Mouse (Mus musculus) midbrain, embryonic 14.5 days (tissue): ENCODE data around the gene Strap. TPM values are rescaled to one million over a fixed set of nuclear protein-coding genes. Genes with fewer than 3 reads are reported as not detected.

Experiments used
- ATAC-seq: fragments of 200-750 bp; cut with Nextera tagmentation; 2 replicates; pipeline ENCODE4 v1.8.0; 2017; ENCODE audit warnings: moderate number of reproducible peaks, moderate library complexity; ENCODE audit not compliant: low FRiP score, low TSS enrichment
- DNase-seq: peaks from one replicate; pipeline ENCODE4 v3.0.0-alpha.2; 2015
- H3K27ac ChIP-seq: fragments of 300-500 bp; sonication (generic); replicated peaks from 2 replicates; pipeline ENCODE4 v1.5.1; 2014; ENCODE audit warnings: mild to moderate bottlenecking, low read depth, low read length, moderate library complexity
- H3K27me3 ChIP-seq: fragments of 300-500 bp; sonication (generic); 2 replicates; pipeline ENCODE4 v1.6.1; 2014; ENCODE audit warnings: low read length, control low read depth, mixed read lengths; ENCODE audit not compliant: control insufficient read depth, insufficient read depth
- H3K36me3 ChIP-seq: fragments of 300-500 bp; sonication (generic); 2 replicates; pipeline ENCODE4 v1.6.1; 2014; ENCODE audit warnings: low read length, control low read depth; ENCODE audit not compliant: control insufficient read depth, insufficient read depth
- H3K4me1 ChIP-seq: fragments of 300-500 bp; sonication (generic); 2 replicates; pipeline ENCODE4 v1.6.1; 2014; ENCODE audit warnings: mild to moderate bottlenecking, antibody characterized with exemption, low read length, control low read depth; ENCODE audit not compliant: control insufficient read depth, insufficient read depth
- H3K4me2 ChIP-seq: fragments of 300-500 bp; sonication (generic); 2 replicates; pipeline ENCODE4 v1.6.1; 2014; ENCODE audit warnings: mild to moderate bottlenecking, low read length, moderate library complexity
- H3K4me3 ChIP-seq: fragments of 300-500 bp; sonication (generic); replicated peaks from 2 replicates; pipeline ENCODE4 v1.5.1; 2014; ENCODE audit warnings: low read depth, low read length
- H3K9ac ChIP-seq: fragments of 300-500 bp; sonication (generic); replicated peaks from 2 replicates; pipeline ENCODE4 v1.6.1; 2014; ENCODE audit warnings: mild to moderate bottlenecking, low read length, moderate library complexity
- H3K9me3 ChIP-seq: fragments of 300-500 bp; sonication (generic); 2 replicates; pipeline ENCODE4 v1.6.1; 2016; ENCODE audit warnings: low read length, control low read depth, mixed read lengths; ENCODE audit not compliant: control insufficient read depth
- WGBS: fragments of 180-500 bp; shearing (Covaris S2); extraction: QIAGEN DNeasy Blood & Tissue Kit; methylation state at CpG from one replicate; pipeline ENCODE4 v1.1.7; 2014; 5-methylcytosine and 5-hydroxymethylcytosine counted together
- polyA plus RNA-seq: library from polyadenylated mRNA; unstranded; fragments of >200 nt; fragmentation: Nextera tagmentation; extraction: Ambion mirVana; gene quantifications from 2 replicates; pipeline ENCODE4 v1.2.1, GENCODE M21; 2014

The Strap gene
- polyA plus RNA-seq, 1 experiment from 2014 or later: 203 TPM

GRCm38 (mm10) chr6:137783899-137784637 lies 49.2 kb downstream of the Strap start:
- Histone ChIP-seq H3K4me2 (no peak overlapping the region), H3K4me3 (no peak overlapping the region), H3K9ac (no peak overlapping the region), H3K9me3 (no peaks in the 10 kb centered on the region), H3K27ac (no peak overlapping the region), H3K4me1 (no peaks in the 10 kb centered on the region), H3K36me3 (no peaks in the 10 kb centered on the region), H3K27me3 (no peaks in the 10 kb centered on the region)
- DNase-seq (no peak), ATAC-seq (no peak)
- WGBS: 93% methylated on average over 7 of the region's 7 CpGs

GRCm38 (mm10) chr6:137788976-137789590 lies 54.2 kb downstream of the Strap start:
- Histone ChIP-seq H3K9me3 (no peaks in the 10 kb centered on the region), H3K9ac (no peak overlapping the region), H3K27ac (no peak overlapping the region), H3K27me3 (no peaks in the 10 kb centered on the region), H3K36me3 (no peaks in the 10 kb centered on the region), H3K4me1 (no peaks in the 10 kb centered on the region), H3K4me2 (no peak overlapping the region), H3K4me3 (no peak overlapping the region)
- DNase-seq (no peak), ATAC-seq (no peak)
- 80% methylated on average over 9 of the region's 9 CpGs for WGBS

- Histone ChIP-seq H3K9ac (no peak overlapping the region), H3K27ac (no peak overlapping the region), H3K36me3 (no peaks in the 10 kb centered on the region), H3K4me2 (no peak overlapping the region), H3K4me3 (no peak overlapping the region), H3K4me1 (no peaks in the 10 kb centered on the region), H3K9me3 (no peaks in the 10 kb centered on the region), H3K27me3 (no peaks in the 10 kb centered on the region)
- 68% methylated on average over 2 of the region's 2 CpGs for WGBS
- ATAC-seq (no peak), DNase-seq (no peak)
Measured at GRCm38 (mm10) chr6:137789658-137790057, 54.8 kb downstream of the Strap start.

GRCm38 (mm10) chr6:137795494-137795893 lies 60.6 kb downstream of the Strap start:
- Histone ChIP-seq H3K9ac (no peak overlapping the region), H3K4me3 (no peak overlapping the region), H3K27me3 (no peaks in the 10 kb centered on the region), H3K4me1 (no peaks in the 10 kb centered on the region), H3K27ac (no peak overlapping the region), H3K4me2 (no peak overlapping the region), H3K36me3 (no peaks in the 10 kb centered on the region), H3K9me3 (peaks cover 8% of the 10 kb centered on the region)
- DNase-seq: no peak
- 71% methylated on average over 2 of the region's 2 CpGs for WGBS
- ATAC-seq: no peak

GRCm38 (mm10) chr6:137796596-137797567 lies 62.0 kb downstream of the Strap start:
- ATAC-seq: peak; percentile 53
- 74% methylated on average over 29 of the region's 29 CpGs for WGBS
- H3K4me2 ChIP-seq: no peak overlapping the region
- H3K4me1 ChIP-seq: no peaks in the 10 kb centered on the region
- no peak overlapping the region for H3K27ac ChIP-seq
- peak; percentile 86 for DNase-seq
- H3K9me3 ChIP-seq: peaks cover 14% of the 10 kb centered on the region
- H3K9ac ChIP-seq: no peak overlapping the region
- no peaks in the 10 kb centered on the region for H3K27me3 ChIP-seq
- no peak overlapping the region for H3K4me3 ChIP-seq
- no peaks in the 10 kb centered on the region for H3K36me3 ChIP-seq

- ATAC-seq (no peak), DNase-seq (no peak)
- Histone ChIP-seq H3K9me3 (peaks cover 14% of the 10 kb centered on the region), H3K27me3 (no peaks in the 10 kb centered on the region), H3K4me1 (no peaks in the 10 kb centered on the region), H3K9ac (no peak overlapping the region), H3K4me2 (no peak overlapping the region), H3K36me3 (no peaks in the 10 kb centered on the region), H3K27ac (no peak overlapping the region), H3K4me3 (no peak overlapping the region)
- WGBS: 95% methylated on average over 9 of the region's 9 CpGs
Measured at GRCm38 (mm10) chr6:137799253-137799652, 64.4 kb downstream of the Strap start.

Other genes with a start within 250 kb of the Strap start
- 19.2 and 21.0 TPM in 2 replicates for gene Eps8, start 80.2 kb upstream of the Strap start, polyA plus RNA-seq
- 10.1 and 15.9 TPM in 2 replicates for gene Dera, start 19.5 kb downstream of the Strap start, polyA plus RNA-seq